Mouse (Mus musculus): ENCODE data around the gene Cables2. TPM values are rescaled to one million over a fixed set of nuclear protein-coding genes. Genes with fewer than 3 reads are reported as not detected.

Cables2 gene
- polyA plus RNA-seq, 1 experiment from 2014 or later: 14.7 TPM

GRCm38 (mm10) chr2:180229129-180229528, 44.2 kb downstream of the Cables2 start:
- no peak overlapping the region for H3K27ac ChIP-seq
- H3K9ac ChIP-seq: no peak overlapping the region
- peaks cover 45% of the 10 kb centered on the region for H3K4me1 ChIP-seq
- H3K4me3 ChIP-seq: no peak overlapping the region
- no peak overlapping the region for H3K4me2 ChIP-seq (replicated peaks)
- H3K27me3 ChIP-seq: peaks cover 34% of the 10 kb centered on the region
- no peak for ATAC-seq (ENCODE audit: low FRiP score, low read depth)
- WGBS: 71% methylated on average over 3 of the region's 3 CpGs
- no peaks in the 10 kb centered on the region for H3K9me3 ChIP-seq
- H3K36me3 ChIP-seq: no peaks in the 10 kb centered on the region

GRCm38 (mm10) chr2:180228592-180228991, 44.7 kb downstream of the Cables2 start:
- no peak overlapping the region; the same call in 1 of the 2 replicates for H3K27ac ChIP-seq
- H3K4me1 ChIP-seq: peaks cover 44% of the 10 kb centered on the region
- no peak for ATAC-seq (ENCODE audit: low FRiP score, low read depth)

GRCm38 (mm10) chr2:180228060-180228458, 45.2 kb downstream of the Cables2 start:
- no peak overlapping the region for H3K4me3 ChIP-seq
- H3K27ac ChIP-seq: no peak overlapping the region
- 43% methylated on average over 6 of the region's 6 CpGs for WGBS
- no peak for ATAC-seq (ENCODE audit: low FRiP score, low read depth)
- peaks cover 45% of the 10 kb centered on the region for H3K27me3 ChIP-seq
- no peak overlapping the region for H3K9ac ChIP-seq
- H3K4me1 ChIP-seq: peaks cover 45% of the 10 kb centered on the region
- no peaks in the 10 kb centered on the region for H3K36me3 ChIP-seq
- H3K4me2 ChIP-seq (replicated peaks): peak overlapping the region; percentile 55
- H3K9me3 ChIP-seq: no peaks in the 10 kb centered on the region

More at GRCm38 (mm10) chr2:180228592-180228991, 44.7 kb downstream of the Cables2 start:
- H3K9ac ChIP-seq: no peak overlapping the region; the same call in 1 of the 2 replicates
- no peaks in the 10 kb centered on the region for H3K9me3 ChIP-seq
- 61% methylated on average over 7 of the region's 7 CpGs for WGBS
- H3K4me3 ChIP-seq: no peak overlapping the region
- peaks cover 40% of the 10 kb centered on the region for H3K27me3 ChIP-seq
- H3K4me2 ChIP-seq (replicated peaks): no peak overlapping the region
- H3K36me3 ChIP-seq: no peaks in the 10 kb centered on the region

GRCm38 (mm10) chr2:180227262-180228059, 45.8 kb downstream of the Cables2 start:
- Histone ChIP-seq H3K27me3 (peaks cover 51% of the 10 kb centered on the region), H3K4me2 (replicated peaks) (peak overlapping the region; percentile 55), H3K9ac (no peak overlapping the region), H3K27ac (0 out of 2 replicates have a peak overlapping the region, but pooled peaks have one; percentile 15), H3K9me3 (no peaks in the 10 kb centered on the region), H3K4me1 (peaks cover 51% of the 10 kb centered on the region), H3K36me3 (no peaks in the 10 kb centered on the region), H3K4me3 (peak overlapping the region; percentile 18)
- peak; percentile 66 for ATAC-seq (ENCODE audit: low FRiP score, low read depth)
- 1% methylated on average over 21 of the region's 21 CpGs for WGBS

- Histone ChIP-seq H3K27me3 (peaks cover 51% of the 10 kb centered on the region), H3K4me1 (peaks cover 58% of the 10 kb centered on the region), H3K36me3 (no peaks in the 10 kb centered on the region), H3K9me3 (no peaks in the 10 kb centered on the region), H3K4me3 (peak within 1 kb of the TSS; percentile 67), H3K27ac (no peak within 1 kb of the TSS; the same call in 1 of the 2 replicates), H3K9ac (peak within 1 kb of the TSS; percentile 67), H3K4me2 (replicated peaks) (peak within 1 kb of the TSS; percentile 98)
- WGBS: under 1% methylated on average over 35 of the region's 37 CpGs
- ATAC-seq (ENCODE audit: low FRiP score, low read depth): peak; percentile 49
Observed at GRCm38 (mm10) chr2:180225762-180226378, 47.4 kb downstream of the Cables2 start, which contains the start of gene Lama5. Gene Lama5 (minus strand): TSS chr2:180225859.

- Histone ChIP-seq H3K9me3 (no peaks in the 10 kb centered on the region), H3K36me3 (no peaks in the 10 kb centered on the region), H3K4me2 (replicated peaks) (peak overlapping the region; percentile 98), H3K4me3 (peak overlapping the region; percentile 67), H3K4me1 (peaks cover 60% of the 10 kb centered on the region), H3K27ac (no peak overlapping the region; the same call in 1 of the 2 replicates), H3K27me3 (peaks cover 51% of the 10 kb centered on the region), H3K9ac (peak overlapping the region; percentile 67)
- no peak; the same call in 1 of the 2 replicates for ATAC-seq (ENCODE audit: low FRiP score, low read depth)
- WGBS: under 1% methylated on average over 51 of the region's 55 CpGs
Observed at GRCm38 (mm10) chr2:180225044-180225761, 48.1 kb downstream of the Cables2 start.

GRCm38 (mm10) chr2:180224647-180225043, 48.7 kb downstream of the Cables2 start:
- Histone ChIP-seq H3K4me1 (peaks cover 64% of the 10 kb centered on the region), H3K4me2 (replicated peaks) (peak overlapping the region; percentile 98), H3K27me3 (peaks cover 51% of the 10 kb centered on the region), H3K36me3 (no peaks in the 10 kb centered on the region), H3K9me3 (no peaks in the 10 kb centered on the region), H3K4me3 (peak overlapping the region; percentile 67), H3K9ac (peak overlapping the region; percentile 67), H3K27ac (no peak overlapping the region)
- no peak for ATAC-seq (ENCODE audit: low FRiP score, low read depth)
- 1% methylated on average over 10 of the region's 13 CpGs for WGBS

- peaks cover 47% of the 10 kb centered on the region for H3K27me3 ChIP-seq
- WGBS: 12% methylated on average over 6 of the region's 6 CpGs
- H3K4me1 ChIP-seq: peaks cover 50% of the 10 kb centered on the region
- H3K9me3 ChIP-seq: no peaks in the 10 kb centered on the region
- H3K4me2 ChIP-seq (replicated peaks): peak overlapping the region; percentile 98
- H3K36me3 ChIP-seq: no peaks in the 10 kb centered on the region
- ATAC-seq (ENCODE audit: low FRiP score, low read depth): no peak
- H3K9ac ChIP-seq: no peak overlapping the region
- H3K27ac ChIP-seq: no peak overlapping the region
- H3K4me3 ChIP-seq: no peak overlapping the region
Observed at GRCm38 (mm10) chr2:180222250-180222649, 51.0 kb downstream of the Cables2 start.

GRCm38 (mm10) chr2:180221051-180221450, 52.2 kb downstream of the Cables2 start:
- H3K4me3 ChIP-seq: no peak overlapping the region
- no peaks in the 10 kb centered on the region for H3K36me3 ChIP-seq
- no peaks in the 10 kb centered on the region for H3K9me3 ChIP-seq
- peaks cover 36% of the 10 kb centered on the region for H3K27me3 ChIP-seq
- peaks cover 39% of the 10 kb centered on the region for H3K4me1 ChIP-seq
- ATAC-seq (ENCODE audit: low FRiP score, low read depth): no peak
- no peak overlapping the region for H3K4me2 ChIP-seq (replicated peaks)
- no peak overlapping the region for H3K27ac ChIP-seq
- WGBS: 94% methylated on average over 9 of the region's 9 CpGs
- H3K9ac ChIP-seq: no peak overlapping the region

GRCm38 (mm10) chr2:180220165-180220564, 53.1 kb downstream of the Cables2 start:
- Histone ChIP-seq H3K27me3 (peaks cover 27% of the 10 kb centered on the region), H3K36me3 (no peaks in the 10 kb centered on the region), H3K9me3 (no peaks in the 10 kb centered on the region), H3K27ac (no peak overlapping the region), H3K9ac (peak overlapping the region; percentile 13; the same call in 1 of the 2 replicates), H3K4me3 (no peak overlapping the region), H3K4me1 (peaks cover 38% of the 10 kb centered on the region), H3K4me2 (replicated peaks) (0 out of 2 replicates have a peak overlapping the region, but pooled peaks have one; percentile 5)
- WGBS: 70% methylated on average over 9 of the region's 9 CpGs
- no peak for ATAC-seq (ENCODE audit: low FRiP score, low read depth)

- H3K27ac ChIP-seq: peak overlapping the region; percentile 33; the same call in 1 of the 2 replicates
- no peaks in the 10 kb centered on the region for H3K36me3 ChIP-seq
Observed at GRCm38 (mm10) chr2:180219145-180219943, 54.0 kb downstream of the Cables2 start.

More at GRCm38 (mm10) chr2:180219145-180219943, 54.0 kb downstream of the Cables2 start:
- no peak for ATAC-seq (ENCODE audit: low FRiP score, low read depth)
- Histone ChIP-seq H3K4me2 (replicated peaks) (no peak overlapping the region), H3K9ac (no peak overlapping the region), H3K4me3 (no peak overlapping the region), H3K4me1 (peaks cover 34% of the 10 kb centered on the region), H3K27me3 (peaks cover 19% of the 10 kb centered on the region), H3K9me3 (no peaks in the 10 kb centered on the region)
- 81% methylated on average over 15 of the region's 15 CpGs for WGBS

Measured in limb, embryonic 13.5 days (tissue).